Mouse (Mus musculus): ENCODE results near the gene Zfp36l2. TPM values are rescaled to one million over a fixed set of nuclear protein-coding genes. Genes with fewer than 3 reads are reported as not detected.

Zfp36l2 gene
- polyA plus RNA-seq, 1 experiment from 2014 or later, result 6.6 TPM

DNA sequence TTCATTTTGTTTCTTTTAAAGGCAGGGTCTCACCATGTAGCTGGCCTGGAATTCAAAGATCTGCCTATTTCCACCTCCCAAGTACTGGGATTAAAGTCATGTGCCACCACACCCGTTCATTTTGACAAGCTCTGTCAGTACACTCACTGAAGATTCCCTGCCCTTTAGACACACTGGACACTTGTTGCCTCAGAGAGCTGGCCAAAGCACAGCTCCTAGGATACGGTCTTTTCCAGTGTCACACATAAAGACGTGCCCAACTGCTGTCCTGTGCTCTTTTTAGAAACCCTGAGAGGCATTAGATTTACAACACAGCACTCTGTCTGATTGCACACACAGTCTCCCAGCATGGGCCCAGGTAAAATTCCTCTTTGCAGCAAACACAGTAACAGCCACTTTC, 29.9 kb upstream of the Zfp36l2 start:
- no peak overlapping the region for H3K4me3 ChIP-seq
- no peak for ATAC-seq (replicated peaks; ENCODE audit: insufficient number of reproducible peaks, insufficient read depth, low FRiP score, low read depth)
- H3K9ac ChIP-seq, result no peak overlapping the region
- no peaks in the 10 kb centered on the region for H3K4me1 ChIP-seq (replicated peaks)
- no peaks in the 10 kb centered on the region for H3K27me3 ChIP-seq
- no peak overlapping the region for H3K27ac ChIP-seq
- H3K4me2 ChIP-seq, result no peak overlapping the region
- no peaks in the 10 kb centered on the region for H3K9me3 ChIP-seq (replicated peaks)
- WGBS, result 65% methylated on average over 3 of the region's 3 CpGs
- H3K36me3 ChIP-seq, result peaks cover 11% of the 10 kb centered on the region; the same call in 1 of the 2 replicates

DNA sequence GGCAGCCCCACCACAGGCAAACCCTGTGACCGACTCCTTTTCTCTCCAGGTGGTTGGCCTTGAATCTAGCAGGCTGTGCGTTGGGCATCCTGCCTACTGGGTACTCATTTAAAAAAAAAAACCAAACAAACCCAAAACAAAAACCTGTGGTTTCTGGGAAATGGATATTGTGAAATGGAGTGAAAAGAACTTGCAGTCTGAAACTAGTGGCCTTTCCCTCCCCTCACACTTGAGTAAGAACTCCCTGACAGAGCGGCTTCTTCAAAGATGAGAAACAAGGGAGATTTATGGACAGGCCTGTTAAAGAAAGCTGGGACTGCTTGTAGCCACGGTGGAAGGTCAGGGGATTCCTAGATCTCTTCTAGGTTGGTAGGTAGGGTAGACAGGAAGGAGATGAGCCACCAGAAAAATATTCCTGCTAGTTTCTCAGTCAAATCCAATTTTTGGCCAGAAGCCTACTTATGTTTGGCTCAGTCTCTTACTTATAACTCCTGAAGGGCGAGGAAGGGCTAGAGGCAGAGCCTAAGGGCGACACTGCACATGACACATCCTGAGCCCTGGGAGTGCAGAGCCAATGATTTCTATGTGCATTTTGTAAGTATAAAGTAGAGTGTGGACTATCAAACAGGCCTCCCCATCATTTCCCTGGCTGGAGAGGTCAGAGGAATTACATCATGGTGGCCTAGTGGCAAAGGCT, 27.7 kb upstream of the Zfp36l2 start:
- no peaks in the 10 kb centered on the region for H3K9me3 ChIP-seq (replicated peaks)
- H3K4me2 ChIP-seq, result no peak overlapping the region
- H3K36me3 ChIP-seq, result peaks cover 6% of the 10 kb centered on the region; the same call in 1 of the 2 replicates
- H3K4me3 ChIP-seq, result no peak overlapping the region
- H3K27ac ChIP-seq, result no peak overlapping the region
- no peak for ATAC-seq (replicated peaks; ENCODE audit: insufficient number of reproducible peaks, insufficient read depth, low FRiP score, low read depth)
- WGBS, result 79% methylated on average over 6 of the region's 6 CpGs
- H3K9ac ChIP-seq, result no peak overlapping the region
- no peaks in the 10 kb centered on the region for H3K4me1 ChIP-seq (replicated peaks)
- H3K27me3 ChIP-seq, result no peaks in the 10 kb centered on the region

DNA sequence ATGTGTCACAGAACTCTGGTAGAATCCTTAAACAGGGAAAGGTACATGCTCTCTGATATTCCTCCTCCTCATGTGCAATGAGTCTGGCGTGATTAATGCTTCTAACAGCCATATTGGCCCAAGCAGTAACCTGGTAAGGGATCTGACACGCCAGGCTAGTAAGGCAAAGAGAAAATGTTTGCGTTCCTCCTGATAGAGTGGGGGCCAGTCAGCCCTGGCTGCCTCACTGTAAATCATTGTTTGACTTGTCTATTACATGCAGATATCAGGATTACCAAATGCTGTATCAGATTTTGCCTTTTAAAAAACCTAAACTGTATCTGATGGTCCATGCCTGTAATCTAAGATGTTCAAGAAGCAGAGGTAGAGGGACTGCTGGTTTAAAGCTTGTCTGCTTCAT, 25.7 kb upstream of the Zfp36l2 start:
- H3K9ac ChIP-seq, result no peak overlapping the region
- no peak overlapping the region for H3K27ac ChIP-seq

DNA sequence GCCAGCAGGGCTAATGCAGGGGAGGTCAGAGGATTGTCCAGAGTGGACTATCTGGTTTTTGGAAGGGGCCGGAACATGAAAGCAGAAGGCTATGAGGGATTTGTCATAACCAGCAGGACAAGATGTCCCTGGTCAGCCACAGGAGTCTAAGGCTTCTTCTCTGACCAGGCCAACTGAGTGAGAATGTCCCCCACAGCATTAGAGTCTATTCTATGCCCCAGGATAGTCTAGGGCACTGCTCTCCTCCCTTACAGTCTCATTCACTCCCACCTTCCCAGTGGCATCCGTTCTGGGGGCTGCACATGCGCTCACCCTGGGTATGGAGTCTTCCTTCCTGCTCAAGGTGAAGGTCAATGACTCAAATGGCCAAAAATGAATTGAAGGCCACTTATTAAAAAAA, 19.9 kb upstream of the Zfp36l2 start:
- H3K36me3 ChIP-seq, result no peaks in the 10 kb centered on the region; the same call in 1 of the 2 replicates
- H3K4me2 ChIP-seq, result no peak overlapping the region
- peaks cover 4% of the 10 kb centered on the region for H3K4me1 ChIP-seq (replicated peaks)
- H3K9ac ChIP-seq, result no peak overlapping the region
- H3K9me3 ChIP-seq (replicated peaks), result no peaks in the 10 kb centered on the region
- no peak overlapping the region for H3K4me3 ChIP-seq
- ATAC-seq (replicated peaks; ENCODE audit: insufficient number of reproducible peaks, insufficient read depth, low FRiP score, low read depth), result no peak
- H3K27ac ChIP-seq, result no peak overlapping the region
- H3K27me3 ChIP-seq, result no peaks in the 10 kb centered on the region
- 92% methylated on average over 3 of the region's 3 CpGs for WGBS

More for the DNA sequence above, 25.7 kb upstream of the Zfp36l2 start:
- Histone ChIP-seq H3K36me3 (no peaks in the 10 kb centered on the region), H3K4me2 (no peak overlapping the region), H3K4me1 (replicated peaks) (no peaks in the 10 kb centered on the region), H3K4me3 (no peak overlapping the region), H3K9me3 (replicated peaks) (no peaks in the 10 kb centered on the region), H3K27me3 (no peaks in the 10 kb centered on the region)
- no peak for ATAC-seq (replicated peaks; ENCODE audit: insufficient number of reproducible peaks, insufficient read depth, low FRiP score, low read depth)
- 80% methylated on average over 3 of the region's 3 CpGs for WGBS

DNA sequence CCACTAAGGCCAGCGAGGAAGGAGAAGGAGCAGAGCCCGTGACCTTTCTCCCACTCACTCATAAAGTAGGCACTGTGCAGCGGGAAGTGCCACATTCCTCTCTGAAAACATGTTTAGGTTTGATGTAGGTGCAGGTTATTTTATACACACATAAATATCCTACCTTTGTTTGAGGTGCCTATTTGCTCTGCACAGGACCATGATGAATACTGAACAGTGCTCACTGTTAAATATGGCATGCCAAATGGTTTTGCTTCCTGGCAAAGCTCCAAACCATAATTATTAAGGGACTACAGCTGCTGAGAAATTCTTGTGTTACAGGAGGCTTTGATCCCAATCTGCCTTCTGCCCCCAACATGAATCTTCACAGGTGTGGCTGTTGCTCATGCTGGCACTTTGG, 18.5 kb upstream of the Zfp36l2 start:
- H3K4me1 ChIP-seq (replicated peaks), result peaks cover 4% of the 10 kb centered on the region
- H3K27me3 ChIP-seq, result no peaks in the 10 kb centered on the region
- no peak for ATAC-seq (replicated peaks; ENCODE audit: insufficient number of reproducible peaks, insufficient read depth, low FRiP score, low read depth)
- WGBS, result 88% methylated on average over 3 of the region's 3 CpGs
- H3K36me3 ChIP-seq, result no peaks in the 10 kb centered on the region; the same call in 1 of the 2 replicates
- H3K9me3 ChIP-seq (replicated peaks), result no peaks in the 10 kb centered on the region
- H3K9ac ChIP-seq, result no peak overlapping the region
- H3K4me2 ChIP-seq, result no peak overlapping the region
- H3K27ac ChIP-seq, result no peak overlapping the region
- H3K4me3 ChIP-seq, result no peak overlapping the region

DNA sequence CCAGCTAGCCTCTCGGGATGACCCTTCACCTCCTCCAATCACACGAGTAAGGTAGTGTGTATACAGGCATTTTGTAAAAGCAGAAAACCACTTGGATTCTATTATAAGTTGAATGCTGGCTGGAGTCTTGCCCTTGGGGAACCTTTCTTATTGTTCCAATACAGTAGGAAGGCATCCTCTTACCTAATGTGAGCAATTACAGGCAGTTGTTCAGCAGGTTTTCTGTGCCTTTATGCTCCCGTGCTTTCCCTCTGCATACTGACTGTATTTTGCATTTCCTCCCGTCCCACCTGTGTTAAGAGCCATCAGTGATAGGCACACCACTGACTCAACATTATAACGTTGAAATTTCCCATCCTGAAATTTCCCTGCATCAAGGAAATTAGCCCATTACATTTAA, 17.2 kb upstream of the Zfp36l2 start:
- Histone ChIP-seq H3K27me3 (no peaks in the 10 kb centered on the region), H3K4me2 (no peak overlapping the region), H3K4me1 (replicated peaks) (peaks cover 4% of the 10 kb centered on the region), H3K4me3 (no peak overlapping the region), H3K27ac (no peak overlapping the region), H3K9ac (no peak overlapping the region), H3K36me3 (no peaks in the 10 kb centered on the region; the same call in 1 of the 2 replicates), H3K9me3 (replicated peaks) (no peaks in the 10 kb centered on the region)
- WGBS, result 74% methylated on average over 5 of the region's 5 CpGs
- no peak for ATAC-seq (replicated peaks; ENCODE audit: insufficient number of reproducible peaks, insufficient read depth, low FRiP score, low read depth)

DNA sequence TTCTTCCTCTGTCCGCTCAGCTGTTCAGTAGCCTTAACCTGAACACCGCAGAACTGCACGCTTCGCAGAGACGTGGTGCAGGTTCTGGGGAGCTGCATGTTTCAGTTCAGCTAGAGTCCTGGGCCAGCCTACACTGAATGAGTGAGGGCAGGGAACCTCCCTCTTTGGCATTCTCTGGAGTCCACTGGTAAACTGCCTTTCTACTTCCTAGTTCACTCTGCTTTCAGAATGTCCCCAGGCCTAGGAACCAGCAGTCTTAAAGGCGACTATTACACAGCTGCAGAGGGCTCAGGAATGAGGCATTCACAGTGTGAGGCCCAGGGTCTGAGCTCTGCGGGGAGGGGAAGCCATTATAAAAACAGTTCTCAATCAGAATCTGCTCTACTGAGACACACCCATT, 15.6 kb upstream of the Zfp36l2 start:
- H3K27me3 ChIP-seq, result no peaks in the 10 kb centered on the region
- no peak overlapping the region for H3K4me3 ChIP-seq
- 0 out of 2 replicates have a peak overlapping the region, but pooled peaks have one; percentile 47 for H3K27ac ChIP-seq
- peaks cover 4% of the 10 kb centered on the region for H3K4me1 ChIP-seq (replicated peaks)
- ATAC-seq (replicated peaks; ENCODE audit: insufficient number of reproducible peaks, insufficient read depth, low FRiP score, low read depth), result no peak; the same call in 1 of the 2 replicates
- H3K4me2 ChIP-seq, result no peak overlapping the region
- no peaks in the 10 kb centered on the region; the same call in 1 of the 2 replicates for H3K36me3 ChIP-seq
- no peaks in the 10 kb centered on the region for H3K9me3 ChIP-seq (replicated peaks)
- 71% methylated on average over 7 of the region's 7 CpGs for WGBS
- no peak overlapping the region for H3K9ac ChIP-seq

DNA sequence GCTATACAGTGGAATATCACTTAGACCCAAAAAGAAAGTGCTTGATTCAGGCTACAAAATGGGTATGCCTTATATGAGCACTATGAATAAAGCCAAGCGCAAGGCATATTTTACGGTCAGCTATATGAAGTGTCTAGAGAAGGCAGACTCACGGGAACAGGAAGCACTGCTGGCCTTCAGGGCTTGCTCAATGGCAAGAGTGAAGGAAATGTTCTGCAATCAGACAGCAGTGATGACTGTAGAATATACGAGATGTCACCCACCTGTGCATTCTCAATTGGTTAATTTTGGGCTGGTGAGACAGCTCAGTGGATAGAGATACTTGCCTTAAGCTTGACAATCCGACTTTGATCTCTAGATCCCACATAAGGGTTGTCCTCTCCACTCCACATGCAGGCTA, 13.4 kb upstream of the Zfp36l2 start:
- Histone ChIP-seq H3K9ac (no peak overlapping the region), H3K27me3 (no peaks in the 10 kb centered on the region), H3K4me2 (no peak overlapping the region), H3K36me3 (no peaks in the 10 kb centered on the region; the same call in 1 of the 2 replicates), H3K4me3 (no peak overlapping the region), H3K4me1 (replicated peaks) (peaks cover 8% of the 10 kb centered on the region), H3K27ac (no peak overlapping the region), H3K9me3 (replicated peaks) (no peaks in the 10 kb centered on the region)
- 91% methylated on average over 5 of the region's 5 CpGs for WGBS
- no peak for ATAC-seq (replicated peaks; ENCODE audit: insufficient number of reproducible peaks, insufficient read depth, low FRiP score, low read depth)

DNA sequence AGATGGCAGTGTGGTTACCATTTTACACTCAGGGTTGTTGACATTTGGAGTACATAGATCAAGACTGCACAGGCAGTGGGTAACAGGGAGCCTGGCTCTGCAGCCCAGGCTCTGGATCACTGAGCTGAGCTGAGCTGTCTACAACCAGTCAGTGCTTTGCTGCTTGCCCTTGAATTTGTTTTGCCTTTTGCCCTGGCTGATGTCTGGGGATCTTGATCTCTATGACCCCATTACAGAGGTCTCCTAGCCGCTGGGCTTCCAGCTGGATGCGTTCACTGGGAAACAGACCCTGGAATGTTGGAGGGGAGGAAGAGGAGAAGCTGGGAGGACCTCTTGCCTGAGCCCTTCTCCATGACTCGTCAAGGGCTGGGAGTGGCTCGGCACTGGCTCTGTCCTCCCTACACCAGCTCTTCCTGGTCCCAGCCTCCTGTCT, 10.2 kb upstream of the Zfp36l2 start:
- H3K27ac ChIP-seq, result no peak overlapping the region
- 51% methylated on average over 4 of the region's 4 CpGs for WGBS

DNA sequence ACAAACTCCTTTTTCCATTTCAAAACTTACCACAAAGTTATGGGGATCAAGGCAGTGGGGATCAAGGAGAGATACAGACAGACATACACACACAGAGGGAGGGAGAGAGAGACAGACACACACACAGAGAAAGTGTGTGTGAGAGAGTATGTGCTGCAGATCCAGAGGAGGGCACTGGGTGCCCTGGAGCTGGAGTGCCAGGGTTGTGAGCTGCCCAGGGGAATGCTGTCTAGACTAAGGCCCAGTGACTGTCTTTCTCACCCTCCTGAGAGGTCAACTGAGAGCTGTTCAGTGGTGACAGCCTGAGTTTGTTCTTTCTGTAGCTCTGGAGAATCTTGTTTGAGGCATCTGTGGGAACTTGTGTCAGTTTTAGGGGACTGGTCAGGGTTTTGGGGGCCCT, 8.6 kb upstream of the Zfp36l2 start:
- Histone ChIP-seq H3K9me3 (replicated peaks) (no peaks in the 10 kb centered on the region), H3K36me3 (no peaks in the 10 kb centered on the region), H3K4me1 (replicated peaks) (peaks cover 27% of the 10 kb centered on the region), H3K4me3 (no peak overlapping the region), H3K4me2 (no peak overlapping the region), H3K27me3 (no peaks in the 10 kb centered on the region), H3K9ac (no peak overlapping the region), H3K27ac (no peak overlapping the region)
- ATAC-seq (replicated peaks; ENCODE audit: insufficient number of reproducible peaks, insufficient read depth, low FRiP score, low read depth), result no peak

More for the DNA sequence above, 10.2 kb upstream of the Zfp36l2 start:
- no peak overlapping the region for H3K4me2 ChIP-seq
- H3K9me3 ChIP-seq (replicated peaks), result no peaks in the 10 kb centered on the region
- H3K9ac ChIP-seq, result no peak overlapping the region
- H3K27me3 ChIP-seq, result no peaks in the 10 kb centered on the region
- no peak for ATAC-seq (replicated peaks; ENCODE audit: insufficient number of reproducible peaks, insufficient read depth, low FRiP score, low read depth)
- H3K4me1 ChIP-seq (replicated peaks), result peaks cover 21% of the 10 kb centered on the region
- no peak overlapping the region for H3K4me3 ChIP-seq
- no peaks in the 10 kb centered on the region for H3K36me3 ChIP-seq

DNA sequence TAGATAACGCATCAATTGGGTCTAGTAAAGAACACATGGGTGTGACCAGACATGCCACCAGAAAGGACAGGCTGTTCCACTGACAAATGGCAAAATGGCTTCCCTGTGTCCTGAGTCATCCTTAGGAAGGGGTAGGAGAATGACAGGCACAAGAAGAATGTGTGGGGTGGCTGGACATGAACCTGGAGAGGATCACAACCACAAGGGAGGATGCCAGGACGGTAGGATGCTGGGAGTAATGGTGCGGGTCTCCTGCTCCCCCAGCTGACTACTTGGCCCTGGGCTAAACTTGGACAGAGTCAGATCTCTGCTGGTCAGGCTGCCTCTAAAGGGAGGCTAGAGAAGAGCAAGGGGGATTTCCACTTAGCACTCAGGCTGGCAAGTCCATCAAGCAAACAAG, 8.1 kb upstream of the Zfp36l2 start:
- Histone ChIP-seq H3K9me3 (replicated peaks) (no peaks in the 10 kb centered on the region), H3K27ac (no peak overlapping the region), H3K36me3 (no peaks in the 10 kb centered on the region), H3K4me2 (no peak overlapping the region), H3K4me1 (replicated peaks) (peaks cover 27% of the 10 kb centered on the region), H3K4me3 (no peak overlapping the region), H3K27me3 (no peaks in the 10 kb centered on the region), H3K9ac (no peak overlapping the region)
- 57% methylated on average over 3 of the region's 3 CpGs for WGBS
- no peak for ATAC-seq (replicated peaks; ENCODE audit: insufficient number of reproducible peaks, insufficient read depth, low FRiP score, low read depth)

DNA sequence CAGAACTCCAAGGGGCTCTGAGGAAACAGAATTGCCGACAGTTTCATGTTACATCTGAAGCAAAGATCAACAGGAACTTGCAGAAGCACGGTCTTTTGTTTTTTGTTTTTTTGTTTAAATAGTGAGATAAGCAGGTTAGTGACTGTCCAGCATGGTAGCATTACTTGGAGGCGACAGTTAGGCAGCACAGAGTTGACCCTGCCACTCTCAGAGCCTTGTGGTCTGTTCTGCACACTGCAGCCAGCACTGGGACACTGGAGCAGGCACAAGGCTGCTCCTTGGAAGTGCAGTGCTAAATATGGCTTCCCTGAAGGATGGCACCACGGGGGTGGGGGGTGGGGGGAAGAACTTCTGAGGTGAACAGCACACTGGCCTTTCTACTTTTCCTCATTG, 7.3 kb upstream of the Zfp36l2 start:
- peaks cover 35% of the 10 kb centered on the region for H3K4me1 ChIP-seq (replicated peaks)
- H3K36me3 ChIP-seq, result no peaks in the 10 kb centered on the region
- H3K9ac ChIP-seq, result no peak overlapping the region
- no peak for ATAC-seq (replicated peaks; ENCODE audit: insufficient number of reproducible peaks, insufficient read depth, low FRiP score, low read depth)
- peak overlapping the region; percentile 12; the same call in 1 of the 2 replicates for H3K27ac ChIP-seq
- H3K27me3 ChIP-seq, result no peaks in the 10 kb centered on the region
- no peaks in the 10 kb centered on the region for H3K9me3 ChIP-seq (replicated peaks)
- H3K4me2 ChIP-seq, result no peak overlapping the region
- 36% methylated on average over 4 of the region's 4 CpGs for WGBS
- H3K4me3 ChIP-seq, result no peak overlapping the region
